Mouse (Mus musculus) forebrain, embryonic 12.5 days (tissue): ENCODE measurements around the gene Anxa1. TPM values are rescaled to one million over a fixed set of nuclear protein-coding genes. Genes with fewer than 3 reads are reported as not detected.

Source experiments
- ATAC-seq: fragments of 200-750 bp; cut with Nextera tagmentation; 2 replicates; pipeline ENCODE4 v1.8.0; 2017; ENCODE audit warnings: moderate TSS enrichment; ENCODE audit not compliant: low FRiP score
- H3K27ac ChIP-seq: fragments of 300-500 bp; sonication (generic); 2 replicates; pipeline ENCODE4 v1.5.1; 2016; ENCODE audit warnings: mild to moderate bottlenecking
- H3K27me3 ChIP-seq: fragments of 300-500 bp; sonication (generic); 2 replicates; pipeline ENCODE4 v1.6.1; 2016; ENCODE audit warnings: mild to moderate bottlenecking
- H3K36me3 ChIP-seq: fragments of 300-500 bp; sonication (generic); replicated peaks from 2 replicates; pipeline ENCODE4 v1.6.1; 2016; ENCODE audit warnings: mild to moderate bottlenecking
- H3K4me1 ChIP-seq: fragments of 300-500 bp; sonication (generic); 2 replicates; pipeline ENCODE4 v1.6.1; 2016
- H3K4me2 ChIP-seq: fragments of 300-500 bp; sonication (generic); 2 replicates; pipeline ENCODE4 v1.6.1; 2016; ENCODE audit warnings: mild to moderate bottlenecking, moderate library complexity
- H3K4me3 ChIP-seq: fragments of 300-500 bp; sonication (generic); replicated peaks from 2 replicates; pipeline ENCODE4 v1.5.1; 2016; ENCODE audit warnings: mild to moderate bottlenecking
- H3K9ac ChIP-seq: fragments of 300-500 bp; sonication (generic); 2 replicates; pipeline ENCODE4 v1.6.1; 2016; ENCODE audit warnings: mild to moderate bottlenecking
- H3K9me3 ChIP-seq: fragments of 300-500 bp; sonication (generic); 2 replicates; pipeline ENCODE4 v1.6.1; 2016
- WGBS: fragments of 180-500 bp; shearing (Covaris S2); methylation state at CpG from one replicate; pipeline ENCODE4 v1.1.7; 2016; 5-methylcytosine and 5-hydroxymethylcytosine counted together
- polyA plus RNA-seq: library from polyadenylated mRNA; unstranded; fragments of >200 nt; fragmentation: Nextera tagmentation; extraction: Ambion mirVana; gene quantifications from 2 replicates; pipeline ENCODE4 v1.2.1, GENCODE M21; 2016

Anxa1 gene
- 4.8 and 5.2 TPM in 2 replicates for polyA plus RNA-seq

DNA sequence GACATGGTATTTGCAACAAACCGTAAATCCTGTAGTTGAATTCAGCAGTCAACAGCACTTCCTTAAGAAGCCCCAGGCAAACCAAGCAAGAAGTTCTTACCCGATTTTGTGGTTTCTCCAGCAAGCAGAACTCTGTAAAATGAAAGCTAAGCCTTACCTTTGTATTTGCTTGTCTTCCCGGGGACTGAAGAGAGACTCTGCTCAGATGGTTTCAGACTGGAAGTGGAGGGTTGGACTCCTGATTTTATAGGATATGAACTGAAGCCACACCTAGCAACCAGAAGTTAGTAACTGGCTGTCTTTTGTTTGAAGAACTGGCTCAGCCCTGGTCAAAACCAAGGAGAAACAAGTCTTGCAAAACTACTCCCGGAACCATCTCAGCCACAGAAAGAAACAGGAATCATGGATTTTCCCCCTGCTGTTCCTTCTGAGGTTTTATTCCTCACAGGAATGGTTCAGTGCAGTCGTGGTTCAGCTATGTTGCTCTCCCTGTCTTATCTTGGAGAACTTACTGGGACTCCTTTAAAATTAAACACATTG, at the start of gene Anxa1:
TSS of gene Anxa1 (minus strand) at position 490 of the 540 bp plus-strand sequence.
- H3K4me2 ChIP-seq, result no peak within 1 kb of the TSS
- H3K9ac ChIP-seq, result no peak within 1 kb of the TSS
- no peaks in the 10 kb centered on the region for H3K36me3 ChIP-seq
- ATAC-seq, result no peak
- no peaks in the 10 kb centered on the region for H3K9me3 ChIP-seq
- H3K4me3 ChIP-seq, result no peak within 1 kb of the TSS
- no peak within 1 kb of the TSS for H3K27ac ChIP-seq
- WGBS, result 81% methylated on average over 5 of the region's 5 CpGs
- no peaks in the 10 kb centered on the region for H3K4me1 ChIP-seq
- no peaks in the 10 kb centered on the region for H3K27me3 ChIP-seq

GRCm38 (mm10) chr19:20437043-20437442, 46.3 kb upstream of the Anxa1 start:
- Histone ChIP-seq H3K4me1 (no peaks in the 10 kb centered on the region), H3K4me3 (no peak overlapping the region), H3K9me3 (no peaks in the 10 kb centered on the region), H3K27me3 (no peaks in the 10 kb centered on the region), H3K9ac (no peak overlapping the region), H3K27ac (no peak overlapping the region), H3K4me2 (no peak overlapping the region), H3K36me3 (no peaks in the 10 kb centered on the region)
- no peak for ATAC-seq
- 66% methylated on average over 5 of the region's 5 CpGs for WGBS

GRCm38 (mm10) chr19:20434541-20434940, 43.8 kb upstream of the Anxa1 start:
- no peaks in the 10 kb centered on the region for H3K4me1 ChIP-seq
- no peak overlapping the region for H3K9ac ChIP-seq
- WGBS, result 10% methylated on average over 3 of the region's 3 CpGs
- no peak overlapping the region for H3K27ac ChIP-seq
- no peaks in the 10 kb centered on the region for H3K36me3 ChIP-seq
- no peak overlapping the region for H3K4me3 ChIP-seq
- peak; percentile 64; the same call in 1 of the 2 replicates for ATAC-seq
- H3K27me3 ChIP-seq, result no peaks in the 10 kb centered on the region
- no peak overlapping the region for H3K4me2 ChIP-seq
- H3K9me3 ChIP-seq, result no peaks in the 10 kb centered on the region

DNA sequence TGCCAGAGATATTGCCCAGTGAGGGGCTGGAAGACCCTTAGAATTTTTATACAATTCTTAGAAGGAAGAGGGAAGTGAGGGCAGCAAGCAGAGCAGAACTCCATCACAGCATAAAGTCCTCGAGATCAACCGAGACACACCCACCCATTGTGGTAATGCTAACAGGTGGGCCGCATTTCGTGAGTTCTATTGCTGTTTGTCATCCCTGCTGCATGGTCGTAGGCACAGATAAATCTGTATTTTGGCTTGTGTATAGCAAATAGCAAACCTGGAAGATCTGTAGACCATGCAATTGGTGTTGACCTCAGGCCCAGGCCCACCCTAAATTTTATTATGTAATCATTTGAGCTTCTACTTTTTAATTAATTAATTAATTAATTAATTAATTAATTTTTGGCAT, 43.2 kb upstream of the Anxa1 start:
- ATAC-seq, result peak; percentile 53; the same call in 1 of the 2 replicates
- Histone ChIP-seq H3K4me1 (no peaks in the 10 kb centered on the region), H3K4me3 (no peak overlapping the region), H3K9ac (no peak overlapping the region), H3K4me2 (no peak overlapping the region), H3K9me3 (no peaks in the 10 kb centered on the region), H3K27me3 (no peaks in the 10 kb centered on the region), H3K36me3 (no peaks in the 10 kb centered on the region), H3K27ac (no peak overlapping the region)
- WGBS, result 84% methylated on average over 5 of the region's 5 CpGs

GRCm38 (mm10) chr19:20426443-20427161, 35.9 kb upstream of the Anxa1 start:
- Histone ChIP-seq H3K36me3 (no peaks in the 10 kb centered on the region), H3K9me3 (no peaks in the 10 kb centered on the region), H3K27ac (no peak overlapping the region), H3K9ac (no peak overlapping the region), H3K4me1 (no peaks in the 10 kb centered on the region), H3K4me2 (no peak overlapping the region), H3K4me3 (no peak overlapping the region), H3K27me3 (no peaks in the 10 kb centered on the region)
- WGBS, result 48% methylated on average over 12 of the region's 12 CpGs
- ATAC-seq, result no peak

DNA sequence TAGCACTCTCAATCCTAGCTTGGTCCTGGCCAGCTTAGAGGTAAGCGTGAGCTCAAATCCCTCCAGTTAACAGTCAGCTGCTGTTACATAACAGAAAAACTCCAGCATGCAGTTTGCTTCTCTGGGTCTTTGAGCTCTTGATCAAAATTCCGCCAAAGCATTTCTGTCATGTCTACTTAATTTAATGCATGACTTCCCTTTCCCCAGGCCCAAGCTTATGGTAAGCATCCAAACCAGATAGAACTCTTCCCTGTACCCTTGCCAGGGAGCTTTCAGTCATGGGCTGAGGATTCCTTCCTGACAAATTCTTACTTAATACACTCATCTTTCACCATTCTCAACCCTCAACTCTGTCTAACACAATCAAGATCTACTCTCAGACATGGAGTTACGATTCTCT, 20.5 kb upstream of the Anxa1 start:
- 90% methylated on average over 3 of the region's 3 CpGs for whole genome bisulfite sequencing
- Histone ChIP-seq H3K9me3 (no peaks in the 10 kb centered on the region), H3K4me2 (no peak overlapping the region), H3K27ac (no peak overlapping the region), H3K4me1 (no peaks in the 10 kb centered on the region), H3K4me3 (no peak overlapping the region), H3K9ac (no peak overlapping the region), H3K27me3 (no peaks in the 10 kb centered on the region), H3K36me3 (no peaks in the 10 kb centered on the region)
- ATAC-seq, result no peak

DNA sequence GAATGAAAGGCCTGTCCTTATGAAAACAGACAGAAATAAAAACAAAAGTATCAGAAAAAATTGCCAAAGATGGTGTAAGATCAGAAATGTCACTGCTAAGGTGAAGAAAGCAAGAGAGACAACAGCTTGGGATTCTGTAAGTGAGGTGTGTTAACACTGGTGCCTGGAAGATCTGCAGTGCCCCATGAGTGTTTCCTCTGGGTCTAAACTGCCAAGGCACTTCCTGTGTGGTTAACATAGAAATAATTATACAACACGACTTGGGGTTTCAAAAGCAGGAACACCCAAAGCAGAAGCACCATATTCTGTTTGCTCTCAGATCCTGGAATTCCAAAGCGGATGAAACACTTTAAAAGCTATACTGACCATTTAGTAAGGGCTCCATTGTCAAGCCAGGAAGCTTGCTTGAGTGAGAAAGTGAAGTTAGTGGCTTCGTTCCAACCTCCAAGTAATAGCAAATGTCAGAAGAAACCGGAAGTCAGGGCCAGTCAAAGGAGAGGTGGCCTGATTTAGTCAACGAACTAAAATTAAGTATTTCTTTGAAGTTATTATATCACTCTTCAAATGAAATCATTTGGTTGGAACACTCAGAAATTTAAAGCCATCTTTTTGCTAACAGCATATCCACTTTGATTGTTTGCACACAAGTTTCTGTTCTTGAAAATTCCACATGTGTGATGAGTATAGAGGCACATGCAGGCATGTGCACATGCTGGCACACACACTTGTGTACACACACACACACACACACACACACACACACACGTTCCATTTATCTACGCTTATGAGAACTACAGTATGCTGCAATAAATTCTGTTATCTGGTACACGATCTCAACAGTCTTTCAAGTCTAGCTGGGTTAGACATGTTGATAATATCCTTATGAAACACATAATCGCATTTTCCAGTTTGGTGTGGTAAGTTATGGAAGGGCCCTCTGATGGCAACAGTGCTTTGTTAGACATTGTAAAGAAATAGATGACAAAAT, 19.1 kb upstream of the Anxa1 start:
- ATAC-seq, result no peak

GRCm38 (mm10) chr19:20406475-20406874, 15.7 kb upstream of the Anxa1 start:
- Histone ChIP-seq H3K36me3 (no peaks in the 10 kb centered on the region), H3K9ac (no peak overlapping the region), H3K4me2 (no peak overlapping the region), H3K4me3 (no peak overlapping the region), H3K4me1 (no peaks in the 10 kb centered on the region), H3K27ac (no peak overlapping the region), H3K9me3 (no peaks in the 10 kb centered on the region), H3K27me3 (no peaks in the 10 kb centered on the region)
- WGBS, result 73% methylated on average over 3 of the region's 3 CpGs
- ATAC-seq, result no peak

More for the DNA sequence above, 19.1 kb upstream of the Anxa1 start:
- Histone ChIP-seq H3K27me3 (no peaks in the 10 kb centered on the region), H3K36me3 (no peaks in the 10 kb centered on the region), H3K9me3 (no peaks in the 10 kb centered on the region), H3K4me1 (no peaks in the 10 kb centered on the region), H3K4me2 (no peak overlapping the region), H3K4me3 (no peak overlapping the region), H3K9ac (no peak overlapping the region), H3K27ac (no peak overlapping the region)
- WGBS, result 81% methylated on average over 9 of the region's 9 CpGs

GRCm38 (mm10) chr19:20405015-20405414, 14.3 kb upstream of the Anxa1 start:
- Histone ChIP-seq H3K4me3 (no peak overlapping the region), H3K4me2 (no peak overlapping the region), H3K4me1 (no peaks in the 10 kb centered on the region), H3K9me3 (no peaks in the 10 kb centered on the region), H3K36me3 (no peaks in the 10 kb centered on the region), H3K27ac (no peak overlapping the region), H3K27me3 (no peaks in the 10 kb centered on the region), H3K9ac (no peak overlapping the region)
- ATAC-seq, result no peak
- 78% methylated on average over 4 of the region's 4 CpGs for WGBS

- Histone ChIP-seq H3K4me1 (no peaks in the 10 kb centered on the region), H3K36me3 (no peaks in the 10 kb centered on the region), H3K4me3 (no peak overlapping the region), H3K4me2 (no peak overlapping the region), H3K9me3 (no peaks in the 10 kb centered on the region), H3K27ac (no peak overlapping the region), H3K9ac (no peak overlapping the region), H3K27me3 (no peaks in the 10 kb centered on the region)
- 87% methylated on average over 3 of the region's 3 CpGs for WGBS
- no peak for ATAC-seq
Observed at GRCm38 (mm10) chr19:20403740-20404139, 13.0 kb upstream of the Anxa1 start.

GRCm38 (mm10) chr19:20403219-20403618, 12.5 kb upstream of the Anxa1 start:
- H3K27ac ChIP-seq, result no peak overlapping the region
- 98% methylated on average over 1 of the region's 1 CpGs for WGBS
- H3K27me3 ChIP-seq, result no peaks in the 10 kb centered on the region
- no peaks in the 10 kb centered on the region for H3K4me1 ChIP-seq
- no peaks in the 10 kb centered on the region for H3K9me3 ChIP-seq
- H3K4me3 ChIP-seq, result no peak overlapping the region
- H3K9ac ChIP-seq, result no peak overlapping the region
- H3K36me3 ChIP-seq, result no peaks in the 10 kb centered on the region
- ATAC-seq, result no peak
- H3K4me2 ChIP-seq, result no peak overlapping the region

DNA sequence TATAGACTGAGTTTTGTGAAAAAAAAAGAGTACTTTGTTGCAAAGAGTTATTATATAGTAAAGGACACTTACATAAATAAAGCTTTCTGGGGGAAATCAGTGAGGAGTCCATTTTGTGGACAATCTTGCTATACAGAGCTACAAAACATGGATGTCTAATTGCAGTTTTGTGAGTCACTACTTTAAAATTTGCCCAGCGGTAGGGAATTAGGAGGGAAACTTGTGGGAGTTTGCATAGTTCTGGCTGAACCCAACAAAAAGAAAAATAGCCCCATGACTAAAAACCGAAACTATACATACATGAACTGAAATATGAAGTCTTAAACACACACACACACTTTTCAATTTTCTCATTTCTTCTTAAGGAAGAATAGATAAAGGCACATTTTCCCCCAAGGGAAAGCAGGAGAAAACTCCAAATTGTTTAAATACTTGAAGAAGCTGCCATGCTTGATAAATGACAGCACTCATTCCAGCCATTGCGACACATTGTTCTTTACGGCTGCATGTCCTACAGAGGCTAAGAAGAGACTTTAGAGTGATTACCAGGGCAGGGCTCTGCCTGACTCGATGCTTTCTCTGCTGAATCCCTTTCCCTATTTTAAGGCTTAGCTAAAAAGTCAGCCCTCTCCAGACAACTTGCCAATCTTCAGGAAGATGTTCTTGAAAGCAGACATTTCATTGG, 11.9 kb upstream of the Anxa1 start:
- 83% methylated on average over 5 of the region's 5 CpGs for WGBS
- Histone ChIP-seq H3K4me1 (no peaks in the 10 kb centered on the region), H3K9ac (no peak overlapping the region), H3K9me3 (no peaks in the 10 kb centered on the region), H3K36me3 (no peaks in the 10 kb centered on the region), H3K4me3 (no peak overlapping the region), H3K27me3 (no peaks in the 10 kb centered on the region), H3K27ac (no peak overlapping the region), H3K4me2 (no peak overlapping the region)
- ATAC-seq, result no peak
